Mouse (Mus musculus): ENCODE results near the gene Svbp.

Gene Svbp

DNA sequence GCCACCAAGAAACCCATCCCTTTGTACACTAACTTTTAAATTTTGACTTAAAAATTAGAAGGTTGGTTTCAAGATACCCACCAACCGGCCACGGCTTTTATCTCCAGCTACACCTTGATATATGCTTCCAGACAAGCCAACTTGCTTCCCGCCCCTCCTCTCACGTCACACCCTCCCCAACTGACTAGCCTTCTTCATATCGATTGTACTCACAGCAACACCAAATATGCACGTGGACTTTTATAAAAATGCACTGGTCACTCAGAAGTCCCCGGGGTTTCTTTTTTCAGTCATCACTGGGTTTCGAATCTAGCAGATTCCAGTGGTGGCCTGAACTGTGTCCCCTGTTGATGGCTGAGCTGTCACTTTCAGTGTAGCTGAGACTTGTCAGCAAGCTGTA, 4.5 kb upstream of the Svbp start:
- no peak for DNase-seq (ENCODE audit: low spot score)

DNA sequence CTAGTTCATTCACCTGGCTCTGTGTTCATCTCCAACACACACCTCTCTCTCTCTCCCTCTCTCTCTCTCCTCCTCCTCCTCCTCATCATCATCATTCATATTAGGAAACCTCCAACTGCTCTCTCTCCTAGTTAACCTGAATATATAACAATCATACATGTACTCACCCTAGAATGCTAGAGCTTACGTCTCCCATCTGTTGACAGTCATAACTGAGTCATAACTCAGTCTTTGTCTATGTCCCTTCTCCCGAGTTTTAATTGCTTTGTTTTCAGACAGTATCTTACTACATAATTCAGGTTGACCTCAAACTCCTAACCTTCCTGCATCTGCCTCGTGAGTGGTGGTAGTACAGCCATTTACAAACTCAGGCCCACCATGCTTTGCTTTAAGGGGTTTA, 3.8 kb upstream of the Svbp start:
- DNase-seq (ENCODE audit: low spot score) = no peak

DNA sequence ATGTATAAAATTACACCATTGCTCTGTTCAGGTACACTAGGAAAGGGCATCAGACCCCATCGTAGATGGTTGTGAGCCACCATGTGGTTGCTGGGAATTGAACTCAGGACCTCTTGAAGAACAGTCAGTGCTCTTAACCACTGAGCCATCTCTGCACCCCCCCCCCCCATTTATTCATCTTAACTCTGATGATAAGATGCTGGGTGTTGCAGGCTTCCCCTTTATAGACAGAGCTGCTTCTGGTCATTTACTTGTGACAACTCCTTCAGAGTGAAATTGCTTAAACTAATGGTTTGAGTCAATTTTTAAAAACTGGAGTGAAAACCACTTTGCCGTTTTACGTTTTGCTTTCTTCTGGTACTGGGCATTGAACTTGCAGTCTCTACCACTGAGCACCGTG, 2.3 kb upstream of the Svbp start:
- no peak for DNase-seq (ENCODE audit: low spot score)

DNA sequence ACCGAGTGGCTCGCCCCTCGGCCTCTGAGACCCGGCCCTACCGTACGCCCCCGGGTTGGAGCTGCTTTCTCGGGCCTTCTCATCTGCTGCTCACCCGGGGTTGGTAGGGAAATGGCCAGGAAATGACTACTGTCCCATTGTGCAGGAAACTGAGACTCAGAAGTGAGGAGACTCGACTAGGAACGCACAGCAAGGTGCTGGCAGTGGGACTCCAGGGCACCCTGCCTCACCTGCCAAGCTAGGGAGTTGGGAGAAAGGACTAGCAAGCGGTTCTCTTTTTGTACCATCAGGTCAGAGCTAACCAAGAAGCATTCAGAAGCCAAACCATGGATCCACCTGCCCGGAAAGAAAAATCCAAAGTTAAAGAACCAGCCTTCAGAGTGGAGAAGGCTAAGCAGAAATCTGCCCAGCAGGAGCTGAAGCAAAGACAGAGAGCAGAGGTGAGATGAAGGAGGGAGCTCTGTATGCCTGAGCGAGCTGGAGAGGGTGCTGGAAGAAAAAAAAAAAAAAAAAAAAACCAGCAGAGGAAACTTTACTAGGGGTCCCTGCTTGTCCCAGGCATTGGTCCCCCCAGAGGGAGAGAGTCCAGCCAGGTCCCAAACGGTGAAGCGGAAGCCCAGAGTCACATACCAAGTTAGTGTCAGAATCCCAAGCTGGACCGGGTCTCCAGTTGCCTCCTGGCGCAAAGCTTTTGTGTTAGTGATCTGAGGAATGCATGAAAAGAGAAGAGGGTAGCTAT, 645 bp downstream of the Svbp start:
- DNase-seq (ENCODE audit: low spot score) = peak; percentile 8

DNA sequence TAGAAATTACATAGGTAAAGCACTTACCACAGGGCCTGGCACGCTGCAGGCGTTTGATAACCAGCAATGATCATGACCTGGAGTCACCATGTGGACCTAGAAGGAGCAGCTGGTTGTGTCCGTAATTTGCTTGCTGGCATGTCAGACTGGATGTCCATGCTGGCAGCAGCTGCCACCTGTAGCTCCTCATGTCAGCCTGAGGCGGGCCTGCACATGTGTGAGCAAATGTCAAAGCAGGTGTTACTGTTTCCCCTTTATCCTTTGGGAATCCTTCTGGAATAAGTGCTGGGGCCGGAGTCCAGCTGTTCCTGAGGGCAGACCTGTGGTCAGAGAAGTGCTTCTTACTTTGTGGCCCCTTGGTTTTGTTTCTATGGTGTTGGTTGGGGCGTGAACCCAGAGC, 3.0 kb downstream of the Svbp start:
- no peak for DNase-seq (ENCODE audit: low spot score)

DNA sequence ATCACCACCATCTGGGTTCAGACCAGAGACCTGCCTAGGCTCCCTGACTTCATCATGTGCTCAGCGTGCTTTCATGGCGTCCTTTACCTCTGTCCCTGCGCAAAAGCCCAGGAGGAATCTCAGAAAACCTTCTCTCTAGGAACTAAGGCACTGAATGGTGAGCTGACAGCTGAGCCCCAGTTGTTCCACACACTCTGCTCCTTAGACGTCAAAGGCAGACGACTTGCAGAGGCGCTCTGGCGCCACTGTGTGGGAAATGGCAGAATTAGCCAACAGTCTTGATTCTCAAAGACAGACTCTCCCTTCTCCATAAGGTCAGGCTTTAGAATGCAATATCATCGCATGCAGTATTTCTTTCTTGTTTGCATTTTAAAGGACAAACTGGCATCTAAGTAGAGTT, 9.6 kb downstream of the Svbp start:
- DNase-seq (ENCODE audit: low spot score) = peak; percentile 85

DNA sequence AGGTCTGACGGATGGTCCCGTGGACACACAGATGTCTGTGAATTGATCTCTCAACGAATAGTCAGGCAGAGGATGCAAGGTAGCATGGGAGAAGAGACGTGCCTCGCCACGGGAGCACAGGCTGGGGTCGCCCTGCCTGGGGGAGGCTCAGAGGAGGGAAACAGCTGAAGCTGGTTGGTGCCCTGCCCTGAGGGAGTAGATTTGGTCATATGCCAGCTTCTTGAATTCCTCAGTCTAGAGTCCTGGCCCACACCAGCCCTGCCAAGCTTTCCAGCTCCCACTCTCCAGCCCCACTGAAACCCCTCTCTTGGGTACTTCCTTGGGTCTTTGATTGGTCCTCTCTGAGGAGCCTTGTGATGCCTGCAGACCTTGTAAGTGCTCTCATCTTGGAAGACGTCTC, 21.6 kb downstream of the Svbp start:
- DNase-seq (ENCODE audit: low spot score) = no peak

DNA sequence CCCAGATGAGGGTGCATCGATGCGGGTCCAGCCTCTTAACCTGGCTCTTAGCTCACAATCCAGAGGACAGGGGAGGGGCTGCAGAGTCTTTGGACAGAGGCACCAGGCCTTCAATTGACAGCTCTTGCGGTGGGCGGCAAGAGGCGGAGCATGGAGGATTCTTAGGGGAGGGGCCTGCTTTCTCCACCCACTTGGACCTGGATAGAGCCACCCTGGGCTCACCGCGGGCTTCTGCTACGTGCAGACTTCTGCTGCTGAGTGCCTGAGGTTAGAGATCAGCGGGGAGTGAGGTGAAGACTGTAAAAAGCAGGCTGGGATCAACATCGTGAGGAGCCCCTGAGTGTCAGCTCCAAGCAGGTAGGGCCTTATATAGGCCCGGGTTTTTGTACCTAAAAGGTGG, 23.1 kb downstream of the Svbp start, which contains the start of gene Tmem269:
TSS of gene Tmem269 (minus strand) at position 49 of the 400 bp plus-strand sequence.
- DNase-seq (ENCODE audit: low spot score) = peak; percentile 37

DNA sequence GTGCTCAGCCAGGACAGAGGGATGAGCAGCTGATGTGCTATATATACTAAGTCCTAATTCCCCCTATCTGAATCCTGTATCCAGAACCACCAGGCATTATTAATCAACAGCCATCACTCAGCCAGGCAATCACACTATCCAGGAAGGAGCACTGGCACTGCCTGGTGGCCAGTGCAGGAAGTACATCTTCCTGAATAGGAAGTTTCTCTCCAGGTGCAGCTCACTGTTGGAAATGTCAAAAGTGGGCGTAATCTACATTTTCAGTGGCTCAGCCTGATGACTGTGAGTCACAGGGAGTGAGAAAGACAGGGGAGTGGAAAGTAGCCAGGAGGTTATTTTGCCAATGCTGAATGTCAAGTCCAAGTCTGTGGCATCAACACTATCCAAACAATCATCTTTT, 28.6 kb downstream of the Svbp start:
- peak; percentile 42 for DNase-seq (ENCODE audit: low spot score)

DNA sequence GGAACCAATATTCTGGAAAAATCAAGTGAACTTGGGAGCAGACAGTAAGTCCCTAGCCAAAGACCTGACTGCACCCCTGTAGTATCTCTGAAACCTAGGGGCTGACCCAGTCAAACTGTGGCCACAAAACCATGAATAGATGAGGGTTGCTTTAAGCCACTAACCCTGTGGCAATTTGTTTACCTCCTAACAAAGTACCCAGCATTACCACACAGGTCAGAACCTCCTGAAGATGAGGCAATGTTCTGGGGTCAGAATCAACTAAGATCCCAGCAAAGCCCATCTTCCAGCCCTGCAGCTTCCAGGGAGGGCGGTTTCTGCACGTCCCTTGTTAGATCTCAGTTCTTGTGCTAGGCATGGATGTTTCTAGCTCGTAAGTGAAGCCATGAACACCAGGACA, 29.4 kb downstream of the Svbp start:
- no peak for DNase-seq (ENCODE audit: low spot score)

DNA sequence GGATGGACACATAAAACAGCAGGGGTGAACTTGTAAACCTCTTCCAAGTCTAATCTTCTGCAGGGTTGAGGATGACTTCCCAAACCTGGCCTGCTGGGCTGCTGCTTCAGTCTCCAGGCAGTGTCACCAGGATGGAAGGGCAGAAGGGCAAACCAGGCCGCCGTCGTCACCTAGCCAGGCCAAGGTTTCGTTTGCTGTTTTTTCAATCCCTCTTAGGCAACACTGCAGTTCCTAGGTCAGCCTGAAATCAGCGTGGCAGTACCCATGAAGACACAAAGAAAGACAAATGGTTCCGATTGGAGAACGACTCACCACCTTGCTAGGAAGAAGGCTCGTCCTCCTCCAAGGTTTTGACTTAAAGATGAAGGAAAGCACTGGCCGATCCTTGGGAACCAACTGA, 30.6 kb downstream of the Svbp start:
- DNase-seq (ENCODE audit: low spot score) = no peak

DNA sequence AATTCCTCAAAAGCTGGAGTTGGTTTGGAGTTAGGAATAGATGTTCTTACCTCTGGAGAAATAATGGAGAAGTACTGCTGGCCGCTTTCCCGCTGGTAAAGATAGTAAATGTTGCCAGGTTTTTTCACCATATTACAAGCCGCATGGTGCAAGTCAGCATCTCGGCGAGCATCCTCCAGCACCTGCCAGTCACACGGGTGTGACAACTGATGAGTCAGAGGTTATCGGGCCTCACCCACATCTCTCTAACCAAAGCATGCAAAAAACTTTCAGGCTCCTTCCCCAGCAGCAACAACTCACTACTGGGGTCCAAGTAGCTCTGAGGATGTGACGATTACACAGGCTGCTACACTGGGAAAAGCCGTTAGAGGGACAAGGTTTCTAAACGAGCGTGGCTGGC, 31.6 kb downstream of the Svbp start:
- no peak for DNase-seq (ENCODE audit: low spot score)

DNA sequence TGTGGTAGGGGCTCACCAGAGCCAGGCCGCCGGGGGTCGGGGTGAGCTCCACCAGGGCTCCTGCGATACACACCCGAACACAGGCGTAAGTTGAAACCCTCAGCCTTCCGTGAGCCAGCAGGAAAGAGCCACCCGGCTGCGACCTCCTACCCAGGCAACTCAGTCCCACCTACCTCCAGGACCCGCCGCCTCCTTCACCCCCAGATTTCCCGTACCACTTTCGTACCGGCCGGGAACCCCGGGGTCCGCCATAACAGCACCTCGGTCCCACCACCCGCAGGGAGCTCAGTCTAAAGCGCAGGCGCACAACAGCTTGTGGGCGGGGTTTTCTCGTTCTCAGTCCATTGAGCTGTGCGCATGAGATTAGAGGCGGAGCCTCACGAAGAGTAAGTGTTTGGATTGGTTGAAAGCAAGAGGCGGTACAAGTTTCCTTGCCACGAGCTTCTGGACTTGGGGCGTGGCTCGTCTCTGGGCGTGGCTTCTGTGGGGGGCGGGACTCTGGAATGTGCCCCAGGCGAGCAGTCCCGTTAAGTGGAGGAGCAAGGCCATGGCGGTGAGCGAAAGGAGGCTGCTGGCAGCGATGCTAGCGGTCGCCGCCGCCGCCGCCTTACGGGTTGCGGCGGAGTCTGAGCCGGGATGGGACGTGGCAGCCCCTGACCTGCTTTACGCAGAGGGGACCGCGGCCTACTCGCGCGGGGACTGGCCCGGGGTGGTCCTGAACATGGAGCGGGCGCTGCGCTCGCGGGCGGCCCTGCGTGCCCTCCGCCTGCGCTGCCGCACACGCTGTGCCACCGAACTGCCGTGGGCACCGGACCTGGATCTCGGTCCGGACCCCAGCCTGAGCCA, 37.5 kb downstream of the Svbp start, which contains the start of the genes AU022252 and P3h1:
TSS of gene AU022252 (minus strand) at position 303 of the 846 bp plus-strand sequence.
TSS of gene P3h1 (plus strand) at position 506 of the 846 bp plus-strand sequence.
- DNase-seq (ENCODE audit: low spot score) = peak; percentile 99

DNA sequence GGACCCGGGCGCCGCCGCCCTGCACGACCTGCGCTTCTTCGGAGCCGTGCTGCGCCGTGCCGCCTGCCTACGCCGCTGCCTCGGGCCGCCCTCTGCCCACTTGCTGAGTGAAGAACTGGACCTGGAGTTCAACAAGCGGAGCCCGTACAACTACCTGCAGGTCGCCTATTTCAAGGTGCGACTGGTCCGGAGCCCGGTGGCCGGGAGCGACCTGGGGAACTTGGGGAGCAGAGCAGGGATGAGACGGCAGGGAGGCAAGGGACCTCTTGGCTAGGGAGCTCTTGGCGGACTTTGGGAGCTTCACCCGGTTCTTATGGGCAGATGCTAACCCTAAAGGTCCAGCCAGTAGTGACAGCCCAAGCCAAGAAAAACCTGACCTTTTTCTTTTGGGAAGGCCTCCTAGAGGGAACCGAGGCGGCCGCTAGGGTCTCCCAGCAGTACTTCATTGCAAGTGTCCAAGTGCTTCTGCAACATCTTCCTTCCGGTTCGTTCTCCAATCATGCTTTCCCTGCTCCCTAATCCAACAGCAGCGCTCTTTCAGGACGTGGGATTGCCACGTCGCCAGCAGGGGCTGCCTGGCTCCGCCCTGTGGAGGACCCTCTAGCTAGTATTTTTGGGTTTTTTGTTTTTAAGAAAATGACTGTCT, 38.3 kb downstream of the Svbp start:
- DNase-seq (ENCODE audit: low spot score) = peak; percentile 87

DNA sequence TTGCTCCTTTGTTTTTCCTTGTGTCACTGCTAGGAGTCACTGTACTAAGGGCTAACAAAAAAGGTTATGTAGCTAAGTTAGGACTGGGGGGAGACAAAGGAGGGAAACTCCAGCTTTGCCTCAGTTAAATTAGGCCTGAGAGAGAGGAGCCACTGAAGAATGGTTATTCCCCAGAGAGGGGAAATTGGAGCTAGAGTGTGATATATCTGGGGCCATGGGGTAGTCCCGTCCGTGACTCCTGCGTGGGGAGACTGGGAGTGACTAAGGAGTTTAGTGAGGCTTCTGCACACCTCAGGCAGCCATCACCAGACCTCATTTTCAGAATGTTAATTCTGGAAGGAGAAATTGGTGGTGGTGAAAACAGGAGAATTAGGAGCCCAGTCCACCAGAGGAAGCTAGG, 39.2 kb downstream of the Svbp start:
- no peak for DNase-seq (ENCODE audit: low spot score)

DNA sequence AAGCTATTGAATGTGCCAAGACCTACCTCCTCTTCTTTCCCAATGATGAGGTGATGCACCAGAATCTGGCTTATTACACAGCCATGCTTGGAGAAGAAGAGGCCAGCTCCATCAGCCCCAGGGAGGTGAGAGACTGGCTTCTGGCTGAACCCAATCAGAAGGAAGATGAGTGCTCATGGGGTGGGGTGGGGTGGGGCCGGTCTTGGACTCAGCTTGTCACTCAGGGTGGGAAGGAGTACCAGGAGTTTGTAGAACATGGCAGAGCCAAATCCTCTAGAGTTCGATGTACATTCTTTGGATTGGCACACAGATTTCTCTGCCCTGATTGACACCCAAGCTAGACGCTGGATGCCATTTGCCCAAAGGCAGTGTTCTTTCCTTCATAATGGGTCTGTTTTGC, 43.6 kb downstream of the Svbp start:
- no peak for DNase-seq (ENCODE audit: low spot score)

DNA sequence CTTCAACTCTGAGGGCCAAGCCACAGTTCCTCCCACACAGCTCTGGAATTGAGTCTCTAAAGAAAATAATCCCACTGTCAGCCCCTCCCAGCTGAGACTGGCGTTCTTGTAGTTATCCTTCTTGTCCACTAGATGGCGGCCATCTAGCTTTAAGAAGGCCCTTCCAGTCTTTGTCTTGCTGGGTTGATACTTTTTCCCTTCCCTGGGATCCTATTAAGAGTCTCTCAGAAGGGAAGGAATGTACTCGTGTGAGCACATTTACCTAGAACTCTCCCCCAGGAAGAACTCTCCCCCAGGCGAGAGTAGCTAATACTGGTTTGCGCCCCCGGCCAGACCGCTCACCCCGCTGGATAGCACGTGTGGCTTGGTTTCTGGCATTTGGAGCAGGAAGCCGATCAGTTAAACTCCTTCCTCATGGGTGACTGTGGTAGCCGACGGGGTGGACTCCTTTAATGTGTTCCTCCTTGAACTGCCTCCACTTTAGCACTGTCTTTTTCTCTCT, 44.1 kb downstream of the Svbp start:
- peak; percentile 87 for DNase-seq (ENCODE audit: low spot score)

DNA sequence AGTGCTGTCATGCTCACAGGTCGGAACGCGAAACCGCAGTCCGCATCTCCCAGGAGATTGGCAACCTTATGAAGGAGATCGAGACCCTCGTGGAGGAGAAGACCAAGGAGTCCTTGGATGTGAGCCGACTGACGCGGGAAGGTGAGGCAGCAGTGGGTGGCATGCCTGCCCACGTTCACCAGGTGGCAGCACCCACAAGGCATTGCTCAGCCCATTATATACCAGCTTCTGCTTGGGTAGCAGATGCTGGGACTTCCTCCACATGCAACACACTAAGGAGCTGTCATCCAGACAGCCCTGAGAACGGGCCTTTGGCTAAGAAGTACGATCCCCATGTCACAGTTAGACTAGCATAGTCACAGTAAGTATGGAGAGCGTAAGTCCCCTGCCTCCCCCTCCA, 46.6 kb downstream of the Svbp start:
- no peak for DNase-seq (ENCODE audit: low spot score)

DNA sequence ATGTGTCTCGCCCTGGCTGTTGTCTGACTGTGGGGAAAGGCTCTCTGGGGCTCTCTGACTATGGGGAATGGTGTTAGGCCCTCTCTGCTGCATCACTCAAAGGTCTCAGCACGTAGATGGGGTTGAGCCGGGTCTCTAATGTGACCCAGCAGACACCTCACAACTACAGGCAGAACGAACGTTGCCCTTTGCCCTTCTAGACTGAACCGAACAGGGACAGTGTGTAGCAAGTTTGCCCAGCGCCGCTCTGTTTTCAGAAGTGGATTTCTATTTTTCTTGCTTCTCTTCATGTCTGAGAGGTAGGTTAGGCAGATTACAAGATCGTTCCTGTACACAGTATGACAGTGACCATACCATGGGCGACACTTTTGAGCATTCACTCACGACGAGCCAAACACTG, 47.5 kb downstream of the Svbp start:
- DNase-seq (ENCODE audit: low spot score) = no peak

DNA sequence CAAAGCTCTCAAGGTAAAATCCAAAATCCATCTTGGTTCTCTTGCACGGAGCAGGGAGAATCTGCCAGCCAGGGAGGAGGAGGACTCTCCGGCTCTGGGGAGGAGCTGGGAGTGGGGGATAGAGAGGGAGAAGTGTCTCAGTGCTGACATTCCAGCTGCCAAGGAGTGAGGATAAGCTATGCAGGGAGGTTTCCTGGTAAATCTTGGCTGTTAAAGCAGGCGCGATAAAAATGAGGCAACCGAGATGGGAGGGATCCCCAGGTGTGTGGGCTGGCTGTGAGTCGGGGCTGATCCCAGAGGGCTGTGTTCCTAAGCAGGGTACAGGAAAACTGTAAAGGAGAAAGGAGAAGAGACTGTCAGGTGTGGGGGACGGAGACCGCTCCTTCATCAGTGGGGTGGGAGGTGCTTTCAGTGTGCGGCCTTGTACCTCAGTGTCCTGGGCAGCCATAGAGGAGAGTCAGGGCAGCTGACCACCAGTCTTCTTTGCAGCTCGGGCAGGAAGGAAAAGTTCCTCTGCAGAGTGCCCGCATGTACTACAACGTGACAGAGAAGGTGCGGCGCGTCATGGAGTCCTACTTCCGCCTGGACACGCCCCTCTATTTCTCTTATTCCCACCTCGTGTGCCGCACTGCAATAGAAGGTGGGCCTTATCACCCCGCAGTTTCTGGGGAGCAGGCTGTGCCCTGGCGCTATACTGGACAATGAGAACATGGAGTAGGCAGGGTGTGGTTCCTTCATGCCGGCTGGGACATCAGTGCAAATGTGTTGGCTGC, 49.5 kb downstream of the Svbp start:
- no peak for DNase-seq (ENCODE audit: low spot score)

DNA sequence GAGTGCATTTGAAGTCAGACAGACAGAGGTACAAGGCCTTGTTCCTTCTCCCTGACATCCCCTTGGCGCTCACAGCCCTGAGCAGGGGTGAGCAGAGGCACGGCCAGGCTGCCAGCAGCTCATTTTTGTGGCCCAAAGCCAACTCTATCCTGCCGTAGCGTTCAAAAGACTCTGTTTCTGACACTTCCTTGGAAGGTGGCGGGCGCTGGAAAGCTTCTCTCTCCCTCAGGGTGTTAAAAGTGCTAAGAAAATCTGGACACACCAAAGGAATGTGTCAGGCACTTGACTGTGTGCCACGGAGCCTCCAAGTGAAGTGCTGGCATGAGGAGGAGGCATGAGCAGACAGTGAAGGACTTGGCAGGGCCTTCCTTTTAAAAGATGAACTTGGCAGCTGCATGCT, 50.5 kb downstream of the Svbp start:
- DNase-seq (ENCODE audit: low spot score) = no peak

DNA sequence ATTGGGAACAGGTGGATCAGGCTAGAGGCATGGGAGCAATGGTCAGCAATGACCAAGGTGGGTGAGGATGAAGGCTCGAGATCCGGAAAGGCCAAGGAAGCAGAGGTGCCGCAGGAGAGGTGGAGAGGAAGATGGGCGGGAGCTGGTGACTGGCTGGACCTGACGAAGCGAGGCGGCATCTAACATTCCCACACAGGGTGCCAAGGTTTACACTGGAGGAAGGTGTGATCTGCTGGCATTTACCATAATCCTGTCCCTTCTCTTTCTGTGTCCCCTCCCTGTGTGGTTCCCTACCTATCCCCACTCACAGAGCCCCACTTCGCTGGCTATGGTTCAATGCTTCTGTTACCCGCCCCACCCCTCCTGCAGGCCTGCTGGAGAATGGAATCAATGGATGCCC, 50.9 kb downstream of the Svbp start:
- DNase-seq (ENCODE audit: low spot score) = no peak
